Mouse (Mus musculus): ENCODE data around the gene Cycs. TPM values are rescaled to one million over a fixed set of nuclear protein-coding genes. Genes with fewer than 3 reads are reported as not detected.

The Cycs gene
- polyA plus RNA-seq (2021; fragmentation: Nextera tagmentation): 87.4 and 101 TPM in 2 replicates
- long read RNA-seq, experiment 1, transcript Cycs-202 (3 exons, 3,123 nt): major isoform, 417 of 449 reads
- long read RNA-seq, experiment 1, transcript Cycs-201 (2 exons, 607 nt): minor isoform, 23 of 449 reads
- long read RNA-seq, experiment 1, partial matches to known transcripts: 6 of 449 reads
- long read RNA-seq, experiment 1, other reads (novel, unspliced or antisense): 3 of 449 reads
- long read RNA-seq, experiment 2, transcript Cycs-202 (3 exons, 3,123 nt): major isoform, 517 of 560 reads
- long read RNA-seq, experiment 2, transcript Cycs-201 (2 exons, 607 nt): minor isoform, 20 of 560 reads
- long read RNA-seq, experiment 2, partial matches to known transcripts: 0 of 560 reads
- long read RNA-seq, experiment 2, other reads (novel, unspliced or antisense): 23 of 560 reads

DNA sequence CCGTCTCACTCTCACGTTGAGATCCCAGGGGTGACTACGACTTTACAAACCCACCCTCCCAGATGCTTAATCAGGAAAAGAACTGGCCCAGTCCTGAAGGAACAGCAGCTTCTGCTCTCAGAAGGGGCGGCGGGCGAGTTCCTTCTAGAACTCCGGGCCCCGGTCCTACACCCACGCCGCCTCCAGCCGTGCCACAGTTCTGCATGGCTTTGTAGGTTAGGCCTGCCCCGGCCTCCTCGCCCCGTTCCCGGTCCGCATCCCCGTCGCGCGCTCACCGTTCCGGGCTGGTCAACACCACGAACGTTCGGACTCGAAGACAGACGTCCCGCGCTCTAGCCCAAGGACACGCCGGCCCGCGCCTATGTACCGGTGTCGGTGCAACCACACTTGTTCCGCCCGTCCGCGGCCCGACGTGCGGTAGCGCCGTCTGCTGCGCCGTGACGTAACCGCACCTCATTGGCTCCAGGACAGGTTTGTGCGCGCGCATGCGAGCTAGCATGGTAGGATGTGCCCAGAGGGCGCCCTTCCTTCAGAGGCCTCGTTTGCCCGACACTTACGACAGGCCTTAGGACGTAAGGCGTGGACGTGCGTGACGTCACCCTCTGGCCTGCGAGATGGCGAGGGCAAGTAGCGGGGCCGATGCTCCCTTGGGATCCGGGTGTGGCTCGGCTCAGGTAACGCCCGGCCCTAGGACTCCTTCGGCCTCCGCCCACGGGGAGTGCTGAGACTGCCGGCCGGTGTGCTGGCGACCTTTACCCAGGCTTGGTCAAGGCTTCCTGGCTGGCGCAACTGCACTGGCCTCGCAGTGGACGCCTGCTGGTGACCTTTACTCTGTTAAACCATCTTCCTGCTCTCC is at the start of gene Cycs:
Gene Cycs, minus strand, starts transcription at position 398 of the 856 bp plus-strand sequence.

DNA sequence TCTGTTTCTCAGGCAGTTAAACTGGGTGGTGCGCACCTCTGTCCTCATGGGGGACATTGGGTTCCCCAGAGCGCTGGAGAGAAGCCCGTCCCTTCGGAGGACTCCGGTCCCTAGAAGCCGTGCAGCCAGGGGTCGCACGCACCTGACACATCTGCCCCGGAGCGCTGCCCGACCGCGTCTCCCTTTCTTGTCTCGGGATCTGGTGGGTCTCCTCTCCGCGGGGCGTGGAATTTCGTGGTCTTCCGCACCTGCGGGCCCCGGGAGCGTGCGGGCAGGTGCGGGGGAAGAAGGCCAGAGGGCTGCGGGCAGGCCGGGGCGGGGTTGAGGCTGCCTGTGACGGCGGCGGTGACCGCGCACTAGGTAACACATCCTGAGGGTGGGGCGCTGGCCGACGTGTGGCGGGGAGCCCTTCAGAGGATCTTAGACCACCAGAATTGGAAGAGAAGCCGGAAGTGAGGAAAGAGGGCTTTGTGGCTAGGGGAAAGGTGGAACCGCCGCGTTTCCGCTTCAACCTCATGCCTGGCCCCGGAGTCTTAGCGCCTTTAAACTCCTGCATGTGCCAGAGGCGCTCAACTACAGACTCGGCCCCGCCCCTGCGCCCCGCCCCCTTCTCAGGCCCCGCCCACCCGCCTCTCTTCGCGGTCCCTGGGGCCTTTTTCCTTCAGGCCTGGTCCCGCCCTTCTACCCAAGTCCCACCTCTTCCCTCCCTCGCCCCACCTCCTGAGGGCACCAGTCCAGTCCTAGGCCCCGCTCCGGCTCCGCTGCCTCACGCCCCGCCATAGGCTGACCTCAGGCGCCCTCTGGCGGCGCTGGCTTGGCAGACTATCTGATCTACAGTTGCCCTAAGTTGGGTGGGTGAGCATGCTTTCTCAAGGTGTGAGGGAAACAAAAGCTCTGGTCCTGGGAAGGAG is 30.2 kb upstream of the Cycs start, which contains the start of gene 4921507P07Rik:
Gene 4921507P07Rik, minus strand, starts transcription at position 332 of the 911 bp plus-strand sequence.

Other genes starting within 250 kb of the Cycs start
- 7.1 and 8.1 TPM in 2 replicates for gene Osbpl3, start 110.3 kb downstream of the Cycs start, polyA plus RNA-seq (2021; fragmentation: Nextera tagmentation)
- gene 4921507P07Rik, start 30.1 kb upstream of the Cycs start, polyA plus RNA-seq (2021; fragmentation: Nextera tagmentation): 0.16 and 0.39 TPM in 2 replicates
- not detected in 2 replicates for gene Npvf, start 87.9 kb upstream of the Cycs start, polyA plus RNA-seq (2021; fragmentation: Nextera tagmentation)

Data from left cerebral cortex, adult 6 months (tissue).